12 mouse cellular contexts compared by ENCODE assay signal in genomic region chr11:78172034-78172747, GRCm38 (mm10). TPM values are rescaled to one million over a fixed set of nuclear protein-coding genes. Genes with fewer than 3 reads are reported as not detected.
DNase-seq lines count a peak whose midpoint lies in the region; ATAC-seq and TF ChIP-seq lines count a peak whose summit lies in the region.
"Had no signal": no experiment of that assay in that cellular context is flagged by ENCODE, and none has a peak within 500 bp of the region (broad histone marks: within the 10 kb centered on the region; RNA-seq: fewer than 3 reads in every experiment).

No protein-coding gene starts in this region.

- 83% methylated on average over 16 of the region's 16 CpGs for WGBS in intestine, embryonic 14.5 days
- WGBS in intestine, embryonic 16.5 days, result 81% methylated on average over 16 of the region's 16 CpGs
- WGBS in stomach, postnatal 0 days, result 82% methylated on average over 16 of the region's 16 CpGs

- no peaks in the 10 kb centered on the region for H3K9me3 ChIP-seq in intestine, embryonic 14.5 days (ENCODE audit: control insufficient read depth, low read length)
- H3K9me3 ChIP-seq in intestine, embryonic 16.5 days (ENCODE audit: control insufficient read depth, low read length), result no peaks in the 10 kb centered on the region
- H3K9me3 ChIP-seq in stomach, postnatal 0 days (ENCODE audit: control insufficient read depth, low read length), result no peaks in the 10 kb centered on the region
- H3K9me3 ChIP-seq: embryonic facial prominence, embryonic 10.5 days; midbrain, embryonic 15.5 days; neural tube, embryonic 15.5 days had no signal

- no peak overlapping the region for H3K4me3 ChIP-seq in intestine, embryonic 14.5 days (ENCODE audit: low read depth, low read length)
- no peak overlapping the region for H3K4me3 ChIP-seq in intestine, embryonic 16.5 days (ENCODE audit: low read length)
- no peak overlapping the region for H3K4me3 ChIP-seq in stomach, postnatal 0 days (ENCODE audit: low read depth, low read length)
- H3K4me3 ChIP-seq: embryonic facial prominence, embryonic 10.5 days; midbrain, embryonic 15.5 days; neural tube, embryonic 15.5 days had no signal

- H3K36me3 ChIP-seq in intestine, embryonic 14.5 days (ENCODE audit: control insufficient read depth, insufficient read depth, low read length), result 0 out of 2 replicates have a peak, but pooled peaks cover 3% of the 10 kb centered on the region
- H3K36me3 ChIP-seq in intestine, embryonic 16.5 days (ENCODE audit: control insufficient read depth, insufficient read depth, low read length), result no peaks in the 10 kb centered on the region
- H3K36me3 ChIP-seq in stomach, postnatal 0 days (ENCODE audit: control insufficient read depth, insufficient read depth, low read length), result no peaks in the 10 kb centered on the region
- H3K36me3 ChIP-seq: midbrain, embryonic 15.5 days; neural tube, embryonic 15.5 days had no signal

- peak; percentile 51 for DNase-seq in intestine, embryonic 14.5 days (ENCODE audit: low spot score)
- DNase-seq in spleen, postnatal 4 days (ENCODE audit: low spot score in 2 of 2), result peak; percentile 54 to 77
- DNase-seq in spleen, postnatal 14 days (ENCODE audit: low spot score in 2 of 2), result no peak
- peak; percentile 50 for DNase-seq in NIH3T3 (ENCODE audit: low read depth)
- no peak for DNase-seq in stomach, postnatal 0 days (ENCODE audit: low spot score)
- DNase-seq: thymus, adult 2 months had no signal

- H3K27me3 ChIP-seq in intestine, embryonic 14.5 days (replicated peaks; ENCODE audit: control insufficient read depth, insufficient read depth, low read length), result no peaks in the 10 kb centered on the region
- no peaks in the 10 kb centered on the region for H3K27me3 ChIP-seq in intestine, embryonic 16.5 days (replicated peaks; ENCODE audit: control insufficient read depth, insufficient read depth, low read length)
- H3K27me3 ChIP-seq in stomach, postnatal 0 days (ENCODE audit: control insufficient read depth, insufficient read depth, low read length), result no peaks in the 10 kb centered on the region
- H3K27me3 ChIP-seq: midbrain, embryonic 15.5 days; neural tube, embryonic 15.5 days had no signal

- H3K4me1 ChIP-seq in intestine, embryonic 14.5 days (replicated peaks; ENCODE audit: control insufficient read depth, insufficient read depth, low read length), result peaks cover 9% of the 10 kb centered on the region
- peaks cover 22% of the 10 kb centered on the region for H3K4me1 ChIP-seq in intestine, embryonic 16.5 days (ENCODE audit: control insufficient read depth, insufficient read depth, low read length)
- no peaks in the 10 kb centered on the region for H3K4me1 ChIP-seq in stomach, postnatal 0 days (replicated peaks; ENCODE audit: control insufficient read depth, insufficient read depth)

- no peak for TF ChIP-seq EP300 in stomach, postnatal 0 days (optimal IDR thresholded peaks at IDR 0.05)

- H3K4me2 ChIP-seq in intestine, embryonic 14.5 days (ENCODE audit: low read length), result no peak overlapping the region
- H3K4me2 ChIP-seq in intestine, embryonic 16.5 days (ENCODE audit: low read depth, low read length), result no peak overlapping the region
- H3K4me2 ChIP-seq in stomach, postnatal 0 days (replicated peaks; ENCODE audit: low read depth), result no peak overlapping the region
- H3K4me2 ChIP-seq: midbrain, embryonic 15.5 days; neural tube, embryonic 15.5 days had no signal

- ATAC-seq in intestine, embryonic 14.5 days (replicated peaks; ENCODE audit: low FRiP score, low TSS enrichment, low read depth), result no peak
- no peak for ATAC-seq in intestine, embryonic 16.5 days
- ATAC-seq in stomach, postnatal 0 days (ENCODE audit: low FRiP score, low TSS enrichment), result no peak
- no peak for ATAC-seq in activated CD4-positive, CD25-positive, alpha-beta regulatory T cell, adult 4 months
- ATAC-seq: forebrain, embryonic 16.5 days; midbrain, embryonic 15.5 days had no signal

- H3K9ac ChIP-seq in intestine, embryonic 14.5 days (ENCODE audit: low read length), result no peak overlapping the region
- H3K9ac ChIP-seq in intestine, embryonic 16.5 days (ENCODE audit: low read depth, low read length), result no peak overlapping the region
- H3K9ac ChIP-seq in stomach, postnatal 0 days (ENCODE audit: low read length), result no peak overlapping the region
- H3K9ac ChIP-seq: midbrain, embryonic 15.5 days; neural tube, embryonic 15.5 days had no signal

- TF ChIP-seq CTCF in stomach, postnatal 0 days (IDR thresholded peaks at IDR 0.05; ENCODE audit: low read depth), result peak; percentile 64

- H3K27ac ChIP-seq in intestine, embryonic 14.5 days (ENCODE audit: low read depth), result no peak overlapping the region
- no peak overlapping the region for H3K27ac ChIP-seq in intestine, embryonic 16.5 days (ENCODE audit: low read length)
- H3K27ac ChIP-seq in stomach, postnatal 0 days (replicated peaks), result no peak overlapping the region
- H3K27ac ChIP-seq: embryonic facial prominence, embryonic 10.5 days; midbrain, embryonic 15.5 days; neural tube, embryonic 15.5 days had no signal

RNA-seq across cellular contexts. Expression of gene Nek8, which starts 4.3 kb away (rescaled TPM):
- 15.2 and 15.4 TPM in 2 replicates for polyA plus RNA-seq in intestine, embryonic 14.5 days (2014; fragmentation: Nextera tagmentation; extraction: Ambion mirVana)
- polyA plus RNA-seq in intestine, embryonic 16.5 days (2015; fragmentation: Nextera tagmentation; extraction: Ambion mirVana), result 14.9 and 17.1 TPM in 2 replicates
- polyA plus RNA-seq in stomach, postnatal 0 days (2015; fragmentation: Nextera tagmentation; extraction: Ambion mirVana), result 6.4 and 7.4 TPM in 2 replicates
- polyA plus RNA-seq in activated CD4-positive, CD25-positive, alpha-beta regulatory T cell, adult 4 months (2017; shearing (Covaris generic)), result 10 to 100 TPM in 1 of 2 experiments, 1 to 10 TPM in 1; 9.4 to 13.2 TPM

RNA-seq across cellular contexts. Expression of gene Tlcd1, which starts 4.3 kb away (rescaled TPM):
- polyA plus RNA-seq in intestine, embryonic 14.5 days (2014; fragmentation: Nextera tagmentation; extraction: Ambion mirVana), result 37.5 and 38.8 TPM in 2 replicates
- polyA plus RNA-seq in intestine, embryonic 16.5 days (2015; fragmentation: Nextera tagmentation; extraction: Ambion mirVana), result 39.5 and 44.2 TPM in 2 replicates
- polyA plus RNA-seq in stomach, postnatal 0 days (2015; fragmentation: Nextera tagmentation; extraction: Ambion mirVana), result 41.3 and 45.6 TPM in 2 replicates
- polyA plus RNA-seq in activated CD4-positive, CD25-positive, alpha-beta regulatory T cell, adult 4 months (2017; shearing (Covaris generic)), result 1 to 10 TPM; 2.3 to 4.3 TPM

RNA-seq across cellular contexts. Expression of gene Traf4, which starts 6.8 kb away (rescaled TPM):
- polyA plus RNA-seq in intestine, embryonic 14.5 days (2014; fragmentation: Nextera tagmentation; extraction: Ambion mirVana), result 61.7 and 65.3 TPM in 2 replicates
- polyA plus RNA-seq in intestine, embryonic 16.5 days (2015; fragmentation: Nextera tagmentation; extraction: Ambion mirVana), result 73.9 and 79.8 TPM in 2 replicates
- polyA plus RNA-seq in stomach, postnatal 0 days (2015; fragmentation: Nextera tagmentation; extraction: Ambion mirVana), result 22.4 and 26.9 TPM in 2 replicates
- polyA plus RNA-seq in activated CD4-positive, CD25-positive, alpha-beta regulatory T cell, adult 4 months (2017; shearing (Covaris generic)), result 1 to 10 TPM; 3.4 to 5.0 TPM

RNA-seq across cellular contexts. Expression of gene Rpl23a, which starts 11.2 kb away (rescaled TPM):
- polyA plus RNA-seq in intestine, embryonic 14.5 days (2014; fragmentation: Nextera tagmentation; extraction: Ambion mirVana), result 1,790 and 1,870 TPM in 2 replicates
- 1,166 and 1,241 TPM in 2 replicates for polyA plus RNA-seq in intestine, embryonic 16.5 days (2015; fragmentation: Nextera tagmentation; extraction: Ambion mirVana)
- 1,145 and 1,168 TPM in 2 replicates for polyA plus RNA-seq in stomach, postnatal 0 days (2015; fragmentation: Nextera tagmentation; extraction: Ambion mirVana)
- polyA plus RNA-seq in activated CD4-positive, CD25-positive, alpha-beta regulatory T cell, adult 4 months (2017; shearing (Covaris generic)), result 1,000 to 10,000 TPM; 3,988 to 4,036 TPM

RNA-seq across cellular contexts. Expression of gene Rab34, which starts 16.0 kb away (rescaled TPM):
- polyA plus RNA-seq in intestine, embryonic 14.5 days (2014; fragmentation: Nextera tagmentation; extraction: Ambion mirVana), result 121 and 141 TPM in 2 replicates
- 71.0 and 73.4 TPM in 2 replicates for polyA plus RNA-seq in intestine, embryonic 16.5 days (2015; fragmentation: Nextera tagmentation; extraction: Ambion mirVana)
- polyA plus RNA-seq in stomach, postnatal 0 days (2015; fragmentation: Nextera tagmentation; extraction: Ambion mirVana), result 59.0 and 61.4 TPM in 2 replicates
- polyA plus RNA-seq in activated CD4-positive, CD25-positive, alpha-beta regulatory T cell, adult 4 months (2017; shearing (Covaris generic)), result not detected

Comparison
In these comparisons a context has a peak if more than half of its experiments do, and no peak if none do; other contexts are left out.
1. DNase-seq: peak in intestine, embryonic 14.5 days (single experiment), spleen, postnatal 4 days (2 of 2) and NIH3T3 (single experiment); none in spleen, postnatal 14 days (0 of 2) and stomach, postnatal 0 days (single experiment).